Mouse (Mus musculus) spleen, postnatal 14 days (tissue): Measurements from ENCODE around the gene Espn.

Source experiments
- DNase-seq, 2 experiments: peaks; one replicate each; pipeline ENCODE4 v3.0.0; 2021 to 2022; ENCODE audit warnings: low spot score in 2 of 2

Espn gene

GRCm38 (mm10) chr4:152070494-152071396 is 81.4 kb downstream of the Espn start:
- no peak for DNase-seq
